Mouse (Mus musculus) MEL (cell line): Measurements from ENCODE around the gene Prss47. TPM values are rescaled to one million over a fixed set of nuclear protein-coding genes. Genes with fewer than 3 reads are reported as not detected.

Experiments
- polyA plus RNA-seq, 2 experiments: library from polyadenylated mRNA; stranded (reverse) in 1 of 2; unstranded in 1 of 2; fragments of >175 nt in 1 of 2; fragments of >200 nt in 1 of 2; gene quantifications; 2 replicates each; pipeline versions ENCODE4 v1.2.1 to v1.2.4; 2012; ENCODE audit warnings: low replicate concordance in 2 of 2, low read depth in 1 of 2; ENCODE audit not compliant: insufficient read length in 2 of 2, insufficient read depth in 1 of 2, missing spikeins in 1 of 2
- total RNA-seq: library from RNA; depleted of rRNA; stranded (reverse); fragments of 300-350 nt; gene quantifications from 2 replicates; pipeline ENCODE4 v1.2.3, GENCODE M21; 2012; rRNA removed

The Prss47 gene
- total and polyA plus RNA-seq, 3 experiments, result not detected

Other genes starting within 250 kb of the Prss47 start
- gene Cntnap3, start 148.8 kb downstream of the Prss47 start, total RNA-seq, result not detected in 2 replicates
- gene Cntnap3, start 148.8 kb downstream of the Prss47 start, polyA plus RNA-seq, result not detected
- gene Spata31, start 135.4 kb downstream of the Prss47 start, total RNA-seq, result not detected in 2 replicates
- not detected for gene Spata31, start 135.4 kb downstream of the Prss47 start, polyA plus RNA-seq
- gene Spata31d1c, start 19.7 kb downstream of the Prss47 start, total RNA-seq, result not detected in 2 replicates
- gene Spata31d1c, start 19.7 kb downstream of the Prss47 start, polyA plus RNA-seq, result not detected
- 45.7 and 47.9 TPM in 2 replicates for gene Mfsd14b, start 60.2 kb upstream of the Prss47 start, total RNA-seq
- 10 to 100 TPM in 1 of 2 experiments, not detected in 1; 48.1 TPM for gene Mfsd14b, start 60.2 kb upstream of the Prss47 start, polyA plus RNA-seq
- gene Olfr465-ps1, start 85.3 kb upstream of the Prss47 start, total RNA-seq, result not detected in 2 replicates
- gene Olfr465-ps1, start 85.3 kb upstream of the Prss47 start, polyA plus RNA-seq, result not detected
- gene Olfr466, start 97.5 kb upstream of the Prss47 start, total RNA-seq, result not detected in 2 replicates
- gene Olfr466, start 97.5 kb upstream of the Prss47 start, polyA plus RNA-seq, result not detected
- 0.04 TPM in 1 of 2 replicates, not detected in the other for gene Nlrp4f, start 153.2 kb upstream of the Prss47 start, total RNA-seq
- gene Nlrp4f, start 153.2 kb upstream of the Prss47 start, polyA plus RNA-seq, result not detected
- not detected in 2 replicates for gene Gm10775, start 206.8 kb upstream of the Prss47 start, total RNA-seq
- gene Gm10775, start 206.8 kb upstream of the Prss47 start, polyA plus RNA-seq, result under 1 TPM in 1 of 2 experiments, not detected in 1; 0.21 TPM
- 14.1 and 14.7 TPM in 2 replicates for gene Zfp369, start 226.1 kb upstream of the Prss47 start, total RNA-seq
- 10 to 100 TPM in 1 of 2 experiments, not detected in 1; 15.3 TPM for gene Zfp369, start 226.1 kb upstream of the Prss47 start, polyA plus RNA-seq